Mouse (Mus musculus) stomach, postnatal 0 days (tissue): ENCODE measurements around the gene 1700019N19Rik.

ENCODE experiments used
- CTCF ChIP-seq: IDR thresholded peaks from 2 replicates; pipeline ENCODE4 v1.5.1; 2016; ENCODE audit warnings: antibody characterized with exemption, low read depth, mild to moderate bottlenecking, moderate library complexity
- EP300 ChIP-seq: optimal IDR thresholded peaks from 2 replicates; pipeline ENCODE3; 2016; ENCODE audit warnings: antibody characterized with exemption

DNA sequence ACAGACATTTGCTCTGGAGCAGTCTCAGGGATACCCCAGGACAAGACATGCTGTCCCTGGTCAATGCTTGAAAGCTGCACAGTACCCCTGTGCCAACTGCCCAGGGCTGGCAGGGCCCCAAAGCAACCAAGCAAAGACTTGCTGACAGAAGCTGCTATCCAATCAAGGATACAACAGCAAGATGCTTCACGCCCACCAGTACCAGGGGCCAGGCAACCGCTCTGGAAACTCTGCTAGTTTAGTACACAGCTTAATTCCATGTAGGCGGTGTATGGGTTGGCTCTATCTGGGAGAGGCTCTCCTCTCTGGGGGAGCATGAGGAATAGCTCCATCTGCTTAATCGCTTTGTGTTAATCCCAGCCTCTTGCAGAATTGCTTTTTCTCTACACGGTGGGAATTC is 35.3 kb upstream of the 1700019N19Rik start:
- TF ChIP-seq CTCF (no peak), EP300 (no peak)
